Mouse (Mus musculus) stomach, postnatal 0 days (tissue): Measurements from ENCODE around the gene Vps29.

Experiments
- CTCF ChIP-seq: IDR thresholded peaks from 2 replicates; pipeline ENCODE4 v1.5.1; 2016; ENCODE audit warnings: antibody characterized with exemption, low read depth, mild to moderate bottlenecking, moderate library complexity
- EP300 ChIP-seq: optimal IDR thresholded peaks from 2 replicates; pipeline ENCODE3; 2016; ENCODE audit warnings: antibody characterized with exemption

- TF ChIP-seq CTCF, result no peak
- no peak for TF ChIP-seq EP300
Measured at GRCm38 (mm10) chr5:122320205-122320781, 33.9 kb upstream of the Vps29 start.
